Mouse (Mus musculus) gastrocnemius, adult 18-20 months (tissue): ENCODE measurements around the gene Gm13285. TPM values are rescaled to one million over a fixed set of nuclear protein-coding genes. Genes with fewer than 3 reads are reported as not detected.
"Not testable (repeated sequence)": the region's sequence is repeated elsewhere in the genome, so short reads cannot be mapped to it uniquely, and the experiment has no call there.

Experiments used
- DNase-seq: peaks from one replicate; pipeline ENCODE4 v3.0.0; 2021; ENCODE audit warnings: low spot score
- long read RNA-seq, 2 experiments: library from polyadenylated mRNA; stranded (forward); transcript quantifications; one replicate each; pipeline ENCODE4 v2.0.0; 2021
- total RNA-seq, 2 experiments: library from RNA; stranded (reverse); gene quantifications; 2 replicates each; pipeline ENCODE4 v1.2.3; 2021

Gm13285 gene
- total RNA-seq, result not detected
- long read RNA-seq, experiment 1, result 0 reads
- long read RNA-seq, experiment 2, result 0 reads

GRCm38 (mm10) chr4:88799365-88799764 is at the start of gene Gm13285:
Gene Gm13285, plus strand, starts transcription at chr4:88799665.
- not testable (repeated sequence) for DNase-seq

- DNase-seq, result no peak
Measured at GRCm38 (mm10) chr4:88749926-88750325, 49.5 kb upstream of the Gm13285 start.

GRCm38 (mm10) chr4:88754818-88755340 is 44.6 kb upstream of the Gm13285 start, which contains the start of gene Gm13271:
Gene Gm13271, plus strand, starts transcription at chr4:88754868.
- DNase-seq, result peak; percentile 58

GRCm38 (mm10) chr4:88756581-88757513 is 42.6 kb upstream of the Gm13285 start:
- DNase-seq, result not testable (repeated sequence)

- peak; percentile 83 for DNase-seq
Measured at GRCm38 (mm10) chr4:88757628-88758031, 41.8 kb upstream of the Gm13285 start.

- not testable (repeated sequence) for DNase-seq
Measured at GRCm38 (mm10) chr4:88758751-88759150, 40.7 kb upstream of the Gm13285 start.

- not testable (repeated sequence) for DNase-seq
Measured at GRCm38 (mm10) chr4:88759610-88760268, 39.7 kb upstream of the Gm13285 start, which contains the start of gene Gm13283. Gene Gm13283, plus strand, starts transcription at chr4:88760119.

- peak; percentile 68 for DNase-seq
Measured at GRCm38 (mm10) chr4:88760431-88760830, 39.0 kb upstream of the Gm13285 start.

- peak; percentile 65 for DNase-seq
Measured at GRCm38 (mm10) chr4:88761776-88762175, 37.7 kb upstream of the Gm13285 start.

GRCm38 (mm10) chr4:88762341-88762740 is 37.1 kb upstream of the Gm13285 start:
- not testable (repeated sequence) for DNase-seq

- DNase-seq, result peak; percentile 42
Measured at GRCm38 (mm10) chr4:88763384-88764018, 36.0 kb upstream of the Gm13285 start.

- not testable (repeated sequence) for DNase-seq
Measured at GRCm38 (mm10) chr4:88773534-88773933, 25.9 kb upstream of the Gm13285 start, which contains the start of gene Gm13290. Gene Gm13290, plus strand, starts transcription at chr4:88773834.

- DNase-seq, result not testable (repeated sequence)
Measured at GRCm38 (mm10) chr4:88776622-88777021, 22.8 kb upstream of the Gm13285 start, which contains the start of gene Gm13289. Gene Gm13289, plus strand, starts transcription at chr4:88776922.

GRCm38 (mm10) chr4:88779550-88779949 is 19.9 kb upstream of the Gm13285 start, which contains the start of gene Gm13272:
Gene Gm13272, plus strand, starts transcription at chr4:88779850.
- DNase-seq, result not testable (repeated sequence)

GRCm38 (mm10) chr4:88780320-88780719 is 19.1 kb upstream of the Gm13285 start:
- not testable (repeated sequence) for DNase-seq

GRCm38 (mm10) chr4:88781831-88782230 is 17.6 kb upstream of the Gm13285 start, which contains the start of gene Ifnz:
Gene Ifnz, plus strand, starts transcription at chr4:88782131.
- not testable (repeated sequence) for DNase-seq

GRCm38 (mm10) chr4:88782335-88782734 is 17.1 kb upstream of the Gm13285 start:
- DNase-seq, result not testable (repeated sequence)

- DNase-seq, result not testable (repeated sequence)
Measured at GRCm38 (mm10) chr4:88785409-88785808, 14.1 kb upstream of the Gm13285 start, which contains the start of gene Gm13276. Gene Gm13276, plus strand, starts transcription at chr4:88785709.

- DNase-seq, result peak; percentile 54
Measured at GRCm38 (mm10) chr4:88788402-88788801, 11.1 kb upstream of the Gm13285 start, which contains the start of gene Gm13277. Gene Gm13277, plus strand, starts transcription at chr4:88788632.

- not testable (repeated sequence) for DNase-seq
Measured at GRCm38 (mm10) chr4:88791250-88791649, 8.2 kb upstream of the Gm13285 start, which contains the start of gene Gm13278. Gene Gm13278, plus strand, starts transcription at chr4:88791550.
